Mouse (Mus musculus): ENCODE measurements around the gene Gpd2. TPM values are rescaled to one million over a fixed set of nuclear protein-coding genes. Genes with fewer than 3 reads are reported as not detected.
A peak's percentile ranks its signal among the peaks of the same experiment; 100 is the strongest.

Gpd2 gene
- total RNA-seq, 2 experiments from 2014 or later: 133 to 135 TPM

DNA sequence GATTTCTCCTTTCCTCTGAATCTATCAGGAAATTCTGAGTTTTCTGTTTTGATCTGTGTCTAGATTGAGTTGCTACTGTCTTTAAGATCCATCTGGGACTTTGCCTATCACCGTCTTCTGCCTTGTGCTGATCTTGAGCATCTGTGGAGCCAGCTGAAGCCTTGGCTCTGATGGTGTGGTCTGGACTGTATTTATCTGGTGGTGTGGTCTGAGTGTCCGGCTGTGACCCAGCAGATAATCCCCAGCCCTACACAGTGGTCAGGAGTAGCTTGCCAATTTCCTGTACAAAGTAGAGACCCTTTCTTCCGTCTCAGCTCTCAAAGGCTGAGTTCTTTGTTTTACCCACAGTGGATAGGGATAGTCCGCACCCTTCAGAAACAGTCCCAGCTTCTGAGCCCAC, 58.6 kb downstream of the Gpd2 start:
- DNase-seq (ENCODE audit: low spot score in 2 of 2): no peak

DNA sequence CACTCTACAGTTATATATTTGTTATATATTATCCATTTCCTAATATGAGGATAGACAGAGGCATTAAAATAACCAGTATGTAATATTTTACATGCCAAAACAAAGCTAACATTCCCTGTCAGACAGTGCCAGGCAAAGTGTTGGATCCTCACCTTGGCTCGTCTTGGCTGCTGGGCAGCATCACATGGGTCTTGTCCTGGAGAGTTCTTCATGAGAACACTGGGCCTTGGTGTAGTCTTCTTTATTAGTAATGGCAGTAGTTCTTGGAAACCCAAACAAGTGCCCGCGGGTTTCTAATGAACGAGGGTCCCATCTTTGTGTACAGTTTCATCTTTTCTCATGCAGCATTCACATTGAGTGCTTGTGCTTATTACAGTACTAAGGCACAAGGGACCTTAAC, 59.8 kb downstream of the Gpd2 start:
- no peak for DNase-seq (ENCODE audit: low spot score in 2 of 2)

- no peak for DNase-seq (ENCODE audit: low spot score in 2 of 2)
These were observed 64.1 kb downstream of the Gpd2 start for GRCm38 (mm10) chr2:57301539-57301938.

- DNase-seq (ENCODE audit: low spot score in 2 of 2): no peak
These were observed 66.8 kb downstream of the Gpd2 start for GRCm38 (mm10) chr2:57304212-57304611.

GRCm38 (mm10) chr2:57312268-57312797, 74.9 kb downstream of the Gpd2 start:
- no peak for DNase-seq (ENCODE audit: low spot score in 2 of 2)

DNA sequence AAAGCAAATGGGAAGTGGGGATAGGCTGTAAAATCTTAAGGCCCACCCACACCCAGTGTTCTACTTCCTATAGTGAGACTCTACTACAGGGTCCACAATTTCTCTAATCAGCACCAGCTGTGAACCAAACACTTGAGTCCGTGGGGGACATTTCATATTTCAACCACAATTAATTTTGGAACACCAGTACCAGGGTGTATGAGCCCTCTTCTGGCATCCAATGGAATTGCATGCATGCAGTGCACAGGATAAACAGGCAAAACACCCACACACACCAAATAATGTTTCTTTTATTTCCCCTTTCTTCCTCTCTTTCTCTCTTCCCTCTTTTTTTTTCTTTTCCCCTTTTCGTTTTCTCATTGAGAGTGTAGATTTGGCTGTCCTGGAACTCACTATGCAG, 78.6 kb downstream of the Gpd2 start:
- DNase-seq (ENCODE audit: low spot score in 2 of 2): peak in 1 of 2 experiments; percentile 18

DNA sequence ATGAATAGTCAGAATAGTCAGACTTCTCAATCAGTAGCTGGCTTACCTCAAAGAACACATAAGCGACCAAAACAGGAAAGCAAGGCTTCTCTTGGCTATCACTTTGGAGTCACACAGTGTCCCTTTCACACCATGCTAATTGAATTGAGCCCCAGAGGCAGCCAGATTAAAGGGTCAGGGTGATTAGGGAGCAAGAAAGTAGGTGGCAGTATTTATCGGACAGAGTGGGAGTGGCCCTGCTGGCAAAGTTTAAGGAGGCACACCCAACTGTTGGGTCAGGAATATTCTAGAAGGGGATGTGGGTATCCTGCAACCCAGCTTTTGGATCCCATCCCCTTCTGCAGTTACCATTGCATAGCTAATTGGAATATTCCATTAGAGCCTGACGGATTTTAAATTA, 80.9 kb downstream of the Gpd2 start:
- DNase-seq (ENCODE audit: low spot score in 2 of 2): no peak

DNA sequence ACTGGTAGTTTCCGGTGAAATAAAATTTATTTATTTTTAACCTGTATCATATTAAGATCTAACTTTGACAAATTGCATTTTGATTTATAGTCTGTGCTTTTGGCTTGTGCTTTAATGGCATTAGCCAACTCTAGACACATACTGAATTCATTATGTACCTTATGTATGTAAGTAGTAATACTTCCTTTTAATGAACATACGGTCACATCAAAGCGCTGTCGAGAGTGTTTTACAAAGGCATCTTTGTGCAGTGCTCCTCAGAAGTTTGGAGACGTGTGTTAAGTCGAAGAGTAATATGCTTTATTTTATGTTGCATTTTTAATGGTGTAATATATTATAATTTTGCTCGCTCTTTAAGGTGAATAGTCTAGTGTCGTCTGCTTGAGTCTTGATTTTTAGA, 88.7 kb downstream of the Gpd2 start:
- no peak for DNase-seq (ENCODE audit: low spot score in 2 of 2)

- no peak for DNase-seq (ENCODE audit: low spot score in 2 of 2)
These were observed 91.9 kb downstream of the Gpd2 start for GRCm38 (mm10) chr2:57329327-57329726.

- no peak for DNase-seq (ENCODE audit: low spot score in 2 of 2)
These were observed 93.4 kb downstream of the Gpd2 start for GRCm38 (mm10) chr2:57330812-57331211.

- no peak for DNase-seq (ENCODE audit: low spot score in 2 of 2)
These were observed 93.8 kb downstream of the Gpd2 start for GRCm38 (mm10) chr2:57331266-57331665.

GRCm38 (mm10) chr2:57333481-57333880, 96.0 kb downstream of the Gpd2 start:
- DNase-seq (ENCODE audit: low spot score in 2 of 2): no peak

- DNase-seq (ENCODE audit: low spot score in 2 of 2): no peak
These were observed 98.0 kb downstream of the Gpd2 start for GRCm38 (mm10) chr2:57335397-57335796.

DNA sequence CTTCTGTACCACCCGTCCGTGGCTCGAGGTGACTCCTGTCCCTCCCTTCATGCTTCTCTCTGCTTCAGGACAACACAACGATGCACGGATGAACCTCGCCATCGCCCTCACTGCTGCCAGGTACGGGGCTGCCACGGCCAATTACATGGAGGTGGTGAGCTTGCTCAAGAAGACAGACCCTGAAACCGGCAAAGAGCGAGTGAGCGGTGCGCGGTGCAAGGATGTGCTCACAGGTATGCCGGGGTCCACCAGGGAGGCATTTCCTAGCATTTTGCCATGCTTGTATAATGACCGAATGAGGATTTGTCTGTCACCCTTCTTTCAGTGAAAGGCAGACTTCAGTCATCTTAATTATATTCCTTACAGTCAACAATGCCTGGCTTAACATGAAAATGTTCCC, 101.3 kb downstream of the Gpd2 start:
- no peak for DNase-seq (ENCODE audit: low spot score in 2 of 2)

DNA sequence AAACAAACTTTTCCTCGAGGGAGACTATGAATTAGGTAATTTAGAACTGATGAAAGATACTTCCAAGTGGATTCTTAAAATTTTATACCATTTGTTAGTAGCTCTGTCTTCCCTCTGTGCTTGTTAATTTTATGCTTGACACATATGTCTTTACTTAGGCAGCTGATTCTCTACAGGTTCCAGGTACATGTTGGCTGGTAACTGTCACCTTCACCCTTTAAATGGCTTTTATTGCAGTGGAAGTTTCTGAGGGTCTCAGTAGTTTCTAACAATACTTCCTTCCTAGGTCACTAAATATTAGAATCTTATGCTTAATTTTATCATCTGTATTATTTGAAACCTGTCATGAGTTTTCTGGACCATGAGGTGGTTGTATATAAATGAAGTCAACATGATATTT, 105.5 kb downstream of the Gpd2 start:
- no peak for DNase-seq (ENCODE audit: low spot score in 2 of 2)

DNA sequence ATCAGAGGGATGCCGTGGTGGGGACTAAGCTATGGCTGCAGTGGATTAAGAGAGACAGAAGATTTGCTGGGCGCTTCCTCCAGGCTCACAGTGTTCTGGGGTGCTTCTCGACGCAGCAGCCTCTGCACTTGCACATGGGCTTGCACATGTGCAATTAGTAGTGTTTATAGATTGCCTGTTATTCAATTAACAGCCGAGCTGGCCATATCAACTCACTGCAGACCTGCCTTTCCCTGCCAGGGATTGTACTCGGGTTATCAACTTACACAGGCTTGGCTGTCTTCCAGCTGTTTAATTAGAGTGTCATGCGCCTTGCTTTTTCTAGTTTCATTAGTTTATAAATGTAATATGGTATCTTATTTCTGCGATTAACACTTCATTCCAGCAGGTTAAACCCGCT, 113.2 kb downstream of the Gpd2 start:
- peak in 1 of 2 experiments; percentile 23 for DNase-seq (ENCODE audit: low spot score in 2 of 2)

DNA sequence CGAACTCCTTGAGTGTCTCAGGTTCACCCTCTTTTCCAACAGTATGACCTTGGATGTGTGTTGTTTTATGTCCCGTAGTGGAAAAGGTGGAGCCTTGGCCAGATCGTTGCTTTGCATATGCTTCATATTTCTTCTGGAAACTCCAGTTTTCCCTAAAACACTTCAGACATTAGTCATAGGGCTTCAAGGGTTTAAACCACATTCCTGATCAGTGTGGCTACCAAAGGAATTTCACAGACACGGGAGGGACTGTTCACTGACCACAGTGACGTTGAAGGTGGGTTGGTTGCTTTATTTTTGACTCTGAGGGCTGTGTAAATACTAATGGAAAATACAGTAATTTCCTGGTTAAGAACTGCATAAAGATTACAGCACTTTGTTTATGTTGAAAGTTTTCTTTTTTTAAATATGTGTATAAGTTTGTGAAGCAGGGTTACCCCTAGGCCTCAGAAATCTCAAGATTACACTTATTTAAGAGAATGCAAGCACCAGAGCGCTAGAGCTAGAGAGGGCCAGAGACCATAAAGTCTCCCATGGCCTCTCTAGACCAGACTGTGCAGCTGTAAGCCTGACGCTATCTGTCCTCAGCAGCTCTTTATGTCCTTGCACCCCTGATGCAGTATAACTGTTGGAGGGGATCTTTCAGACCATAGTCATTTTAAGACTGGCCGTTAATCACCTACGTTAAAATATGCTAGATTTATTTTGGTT, 116.4 kb downstream of the Gpd2 start:
- no peak for DNase-seq (ENCODE audit: low spot score in 2 of 2)

DNA sequence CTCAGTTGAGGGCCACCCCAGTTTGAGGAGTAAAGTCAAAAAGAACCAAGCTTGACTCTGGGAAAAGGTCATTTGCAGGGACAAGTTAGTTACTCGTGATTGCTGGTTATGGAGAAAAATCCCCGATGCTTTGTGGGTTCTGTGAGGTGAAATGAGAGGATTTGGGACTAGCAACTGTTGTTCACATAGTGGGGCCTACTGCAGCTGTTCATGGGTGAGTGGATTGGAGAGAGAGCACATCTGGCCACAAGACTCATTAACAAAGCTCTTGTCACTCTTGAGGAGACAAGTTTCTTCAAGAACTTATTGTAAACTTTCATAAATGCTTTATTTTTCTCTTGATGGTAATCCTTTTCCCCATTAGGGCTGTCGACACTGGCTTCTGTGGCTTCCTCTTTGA, 117.4 kb downstream of the Gpd2 start:
- no peak for DNase-seq (ENCODE audit: low spot score in 2 of 2)

GRCm38 (mm10) chr2:57356222-57356822, 118.9 kb downstream of the Gpd2 start:
- DNase-seq (ENCODE audit: low spot score in 2 of 2): no peak

- no peak for DNase-seq (ENCODE audit: low spot score in 2 of 2)
These were observed 125.1 kb downstream of the Gpd2 start for GRCm38 (mm10) chr2:57362503-57362902.

- DNase-seq (ENCODE audit: low spot score in 2 of 2): no peak
These were observed 137.2 kb downstream of the Gpd2 start for GRCm38 (mm10) chr2:57374647-57375046.

GRCm38 (mm10) chr2:57375138-57375837, 137.9 kb downstream of the Gpd2 start:
- no peak for DNase-seq (ENCODE audit: low spot score in 2 of 2)

All from layer of hippocampus, adult 18-20 months (tissue).